Mouse (Mus musculus) left cerebral cortex, adult 8-10 months (tissue): Measurements from ENCODE around the gene Tns4. TPM values are rescaled to one million over a fixed set of nuclear protein-coding genes. Genes with fewer than 3 reads are reported as not detected.

Experiments used
- DNase-seq, 2 experiments: peaks; one replicate each; pipeline ENCODE4 v3.0.0; 2022; ENCODE audit warnings: low spot score in 2 of 2
- total RNA-seq, 4 experiments: library from RNA; stranded (reverse); gene quantifications; 2 replicates each; pipeline ENCODE4 v1.2.4; 2022

The Tns4 gene
- total RNA-seq, 4 experiments from 2014 or later, result 0.22 to 0.72 (median 0.44) TPM

DNA sequence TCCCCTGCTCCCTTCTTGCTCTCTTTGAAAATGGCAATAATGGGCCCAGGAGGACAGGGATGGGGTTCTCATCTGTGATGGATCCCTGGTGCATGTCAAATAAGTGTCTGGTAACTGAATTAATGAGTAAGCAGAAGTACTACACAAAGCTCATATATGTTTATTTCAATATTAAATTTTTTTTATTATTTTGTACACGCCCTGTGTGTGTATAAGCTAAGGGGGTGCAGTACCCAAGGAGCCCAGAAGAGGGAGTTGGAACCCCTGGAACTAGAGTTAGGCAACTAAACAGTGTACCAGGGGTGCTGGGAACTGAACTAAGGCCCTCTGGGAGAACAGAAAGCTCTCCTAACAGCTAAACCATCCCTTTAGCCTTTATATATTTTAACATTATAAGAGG is 29.3 kb upstream of the Tns4 start:
- DNase-seq, result no peak

DNA sequence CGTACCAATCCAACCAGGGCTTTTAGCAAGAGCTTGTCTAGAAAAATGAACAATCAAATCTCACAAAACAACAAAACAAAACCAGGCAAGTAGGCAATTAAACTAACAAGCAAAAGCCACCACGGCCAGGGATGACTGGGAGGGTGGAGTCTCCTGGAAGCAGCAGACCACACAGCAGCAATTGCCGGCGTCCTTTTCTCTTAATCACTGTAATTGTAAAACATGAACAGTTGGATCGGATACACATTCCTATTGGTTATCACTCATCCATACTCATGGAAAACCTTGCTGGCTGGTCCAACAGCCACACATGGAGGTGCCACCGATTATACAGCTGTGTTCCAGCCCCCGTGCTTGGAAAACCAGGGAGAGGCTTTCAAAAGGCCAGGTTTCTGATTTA is 28.8 kb upstream of the Tns4 start:
- no peak for DNase-seq

- DNase-seq, result no peak
Measured at GRCm38 (mm10) chr11:99115940-99116339, 26.8 kb upstream of the Tns4 start.

GRCm38 (mm10) chr11:99113111-99113510 is 24.0 kb upstream of the Tns4 start:
- DNase-seq, result no peak

DNA sequence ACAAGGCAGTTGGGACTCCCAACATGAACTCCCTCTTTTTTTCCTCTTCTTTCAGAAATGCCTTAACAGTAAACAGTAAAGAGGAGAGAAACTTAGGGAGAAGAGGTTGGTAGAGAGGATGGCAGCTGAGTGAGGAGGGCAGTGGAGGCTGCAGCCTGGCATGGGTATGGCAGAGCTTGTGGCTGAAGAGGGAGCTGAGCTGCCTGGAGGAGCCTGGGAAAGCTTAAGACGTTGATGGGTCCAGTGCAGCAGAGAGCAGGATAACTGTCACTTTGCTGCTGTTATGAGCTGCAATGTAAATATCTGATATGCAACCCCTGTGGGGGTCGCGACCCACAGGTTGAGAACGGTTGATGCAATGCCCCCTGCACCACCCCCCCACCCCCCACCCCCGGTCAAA is 23.6 kb upstream of the Tns4 start:
- no peak for DNase-seq

- DNase-seq, result no peak
Measured at GRCm38 (mm10) chr11:99111631-99112030, 22.5 kb upstream of the Tns4 start.

GRCm38 (mm10) chr11:99111155-99111554 is 22.0 kb upstream of the Tns4 start:
- peak in 1 of 2 experiments; percentile 86 for DNase-seq

DNA sequence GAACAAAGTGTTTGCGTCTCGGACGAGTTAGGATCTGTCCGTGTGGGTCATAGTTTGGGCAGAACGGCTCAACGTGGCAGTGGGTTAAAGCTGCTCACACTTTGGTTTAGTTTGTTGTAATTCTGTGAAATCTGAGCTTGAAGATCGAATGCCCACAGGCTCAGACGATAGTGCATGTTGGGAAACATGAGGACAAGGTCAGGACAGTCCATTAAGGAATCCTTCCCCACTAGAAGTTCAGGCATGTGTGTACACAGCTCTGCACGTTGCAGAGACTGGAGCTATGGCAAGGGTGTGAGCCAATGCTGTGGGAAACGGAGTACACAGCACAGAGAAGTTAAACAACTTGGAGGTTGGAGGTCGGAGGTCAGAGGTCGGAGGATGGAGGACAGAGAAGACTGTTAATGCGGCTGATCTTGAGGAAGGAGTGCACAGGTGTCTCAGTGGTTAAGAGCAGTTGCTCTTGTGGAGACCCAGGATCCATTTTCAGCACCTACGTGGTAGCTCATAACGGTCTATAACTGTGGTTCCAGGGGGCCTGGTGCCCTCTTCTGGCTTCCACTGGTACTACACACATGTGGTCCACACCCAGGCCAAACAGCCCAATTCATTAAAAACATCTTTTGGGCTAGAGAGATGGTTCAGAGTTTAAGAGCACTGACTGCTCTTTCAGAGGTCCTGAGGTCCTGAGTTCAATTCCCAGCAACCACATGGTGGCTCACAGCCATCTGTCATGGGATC is 21.4 kb upstream of the Tns4 start:
- no peak for DNase-seq

DNA sequence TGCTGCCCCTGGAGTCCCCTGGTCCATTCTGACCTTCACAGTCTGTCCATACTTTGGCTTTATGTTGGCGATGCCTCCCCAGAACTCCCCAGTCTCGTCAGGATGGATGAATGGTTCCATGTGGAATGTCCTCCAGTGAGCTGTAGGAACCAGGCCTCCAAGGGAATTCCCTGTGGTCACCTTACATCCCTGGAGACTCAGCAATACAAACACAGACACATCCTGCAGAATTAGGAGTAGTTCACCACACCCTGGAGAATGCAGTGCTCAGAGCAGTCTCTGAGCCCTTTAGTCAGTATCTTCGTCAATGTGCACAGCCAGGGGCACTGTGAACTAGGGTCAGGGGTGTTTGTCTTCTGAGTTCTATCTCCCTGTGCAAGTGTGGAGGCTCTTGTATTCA is 19.2 kb upstream of the Tns4 start:
- no peak for DNase-seq

GRCm38 (mm10) chr11:99105981-99106726 is 17.0 kb upstream of the Tns4 start:
- DNase-seq, result no peak

GRCm38 (mm10) chr11:99104609-99105410 is 15.7 kb upstream of the Tns4 start:
- DNase-seq, result no peak

DNA sequence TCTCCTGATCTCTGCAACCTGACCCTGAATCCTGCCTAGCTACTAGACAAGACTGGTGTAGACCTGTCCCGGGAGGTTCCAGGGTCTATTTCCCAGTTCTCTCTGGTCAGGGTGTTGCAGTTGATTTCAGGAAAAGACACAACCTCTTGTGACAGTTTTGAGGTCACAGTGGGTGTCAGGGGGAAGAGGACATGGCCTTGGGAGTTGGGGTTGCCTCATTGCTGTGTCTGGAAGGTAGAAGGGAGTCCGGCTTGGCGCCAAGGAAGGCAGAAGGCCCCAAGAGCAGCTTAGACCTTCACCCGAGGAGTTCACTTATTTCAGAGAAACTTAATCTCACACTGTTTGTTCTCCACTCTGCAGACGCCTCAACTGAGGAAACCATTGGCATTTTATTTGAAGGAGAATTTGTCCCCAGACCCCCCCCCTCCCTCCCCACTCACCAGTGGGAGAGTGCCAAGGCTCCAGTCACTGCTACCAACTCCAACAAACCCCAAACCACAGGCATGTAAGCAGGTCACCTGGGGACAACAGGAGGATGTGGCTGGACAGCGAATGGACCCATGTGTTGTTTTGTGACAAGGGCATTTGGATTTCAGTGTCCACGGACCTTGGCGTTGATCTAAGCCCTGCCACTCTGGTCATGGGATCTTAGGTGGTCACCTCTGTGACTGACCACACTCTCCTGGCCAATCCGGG is 13.6 kb upstream of the Tns4 start:
- DNase-seq, result no peak

GRCm38 (mm10) chr11:99101693-99102092 is 12.6 kb upstream of the Tns4 start:
- no peak for DNase-seq

DNA sequence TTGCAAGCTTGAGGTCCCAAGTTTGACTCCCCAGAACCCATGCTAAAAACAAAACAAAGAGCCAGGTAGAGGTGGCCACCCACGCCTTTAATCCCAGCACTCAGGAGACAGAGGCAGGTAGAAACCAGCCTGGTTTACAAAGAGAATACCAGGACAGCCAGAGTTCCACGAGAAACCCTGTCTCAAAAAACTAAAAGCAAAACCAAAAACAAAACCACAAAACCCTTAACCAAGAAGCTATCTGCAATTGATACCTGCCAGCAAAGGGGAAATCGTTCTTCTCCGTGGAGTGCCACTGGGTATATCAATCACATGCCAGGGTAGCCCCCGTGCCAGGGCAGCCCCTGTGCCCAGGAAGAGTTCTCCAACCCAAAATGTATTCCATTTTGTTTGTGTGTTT is 11.1 kb upstream of the Tns4 start:
- DNase-seq, result no peak

- no peak for DNase-seq
Measured at GRCm38 (mm10) chr11:99099516-99099915, 10.4 kb upstream of the Tns4 start.

DNA sequence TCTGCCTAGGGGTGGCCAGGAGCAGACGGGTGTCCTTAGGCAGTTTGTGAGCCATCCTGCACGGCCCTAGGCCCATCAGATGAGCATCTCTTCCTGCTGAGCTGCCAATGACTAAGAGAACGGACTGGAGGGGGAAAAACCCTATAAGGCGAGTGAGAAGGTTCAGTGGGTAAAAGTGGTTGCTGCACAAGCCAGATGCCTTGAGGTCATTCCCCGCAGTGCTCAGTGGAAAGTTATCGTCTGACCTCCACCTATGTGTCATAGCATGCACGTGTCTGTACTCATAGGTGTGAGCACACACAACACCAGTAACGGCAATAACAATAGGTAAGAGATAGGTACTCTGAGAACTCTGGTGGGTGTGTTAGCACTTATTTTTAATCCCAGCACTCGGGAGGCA is 9.8 kb upstream of the Tns4 start:
- DNase-seq, result no peak

DNA sequence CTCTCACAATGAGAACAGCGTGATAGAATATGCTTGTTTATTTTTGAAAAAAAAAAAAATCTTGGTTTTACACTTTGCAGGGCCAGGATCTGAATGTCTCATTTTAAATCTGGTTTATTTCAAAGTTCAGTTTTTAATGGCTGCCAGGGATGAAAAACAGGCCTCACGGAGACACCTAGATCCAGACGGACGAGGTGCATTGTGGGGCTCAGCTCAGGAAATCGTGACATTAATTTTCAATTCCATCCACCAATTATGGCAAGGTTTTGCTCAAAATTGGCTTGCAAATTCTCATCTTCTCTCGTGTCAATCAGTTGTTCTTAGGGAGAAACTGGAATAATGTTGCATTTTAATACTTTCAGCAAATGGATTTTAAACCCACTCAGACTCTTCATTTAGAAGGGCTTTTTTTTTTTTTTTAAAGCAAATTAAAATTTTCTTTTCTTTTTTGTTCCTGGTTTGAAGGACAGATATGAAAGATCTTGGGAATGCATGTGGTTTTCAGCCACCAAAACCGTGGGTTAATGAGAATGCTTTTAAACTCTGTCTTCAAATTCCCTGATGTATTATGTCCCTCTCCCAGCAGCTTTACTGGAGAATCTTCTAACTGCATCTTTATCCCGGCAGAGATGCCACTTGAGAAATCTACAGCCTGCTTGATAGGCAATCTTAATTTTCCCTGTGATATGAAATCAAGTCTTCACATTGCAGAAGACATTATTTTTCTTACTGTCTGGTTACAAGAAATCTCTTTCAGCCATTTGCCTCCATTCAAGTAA is 8.1 kb upstream of the Tns4 start:
- DNase-seq, result no peak

DNA sequence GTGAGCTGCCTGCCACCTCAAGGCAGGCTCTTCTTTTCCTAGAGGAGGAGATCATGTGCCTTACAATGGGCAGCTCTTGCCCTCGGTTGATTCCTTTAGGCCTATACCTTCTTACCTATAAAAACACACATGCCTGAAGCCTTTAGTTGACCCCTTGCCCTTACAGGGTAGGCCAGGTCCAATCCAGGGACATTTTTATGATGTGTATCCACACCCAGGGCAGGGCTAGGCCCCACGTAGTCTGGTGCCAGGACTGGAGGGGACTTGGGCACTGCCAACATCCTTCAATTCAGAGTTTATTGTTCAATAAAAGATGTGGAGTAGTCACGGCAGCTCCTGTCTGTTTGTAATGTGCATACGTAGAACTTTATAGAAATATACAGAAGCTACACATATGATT is 7.3 kb upstream of the Tns4 start:
- DNase-seq, result no peak

DNA sequence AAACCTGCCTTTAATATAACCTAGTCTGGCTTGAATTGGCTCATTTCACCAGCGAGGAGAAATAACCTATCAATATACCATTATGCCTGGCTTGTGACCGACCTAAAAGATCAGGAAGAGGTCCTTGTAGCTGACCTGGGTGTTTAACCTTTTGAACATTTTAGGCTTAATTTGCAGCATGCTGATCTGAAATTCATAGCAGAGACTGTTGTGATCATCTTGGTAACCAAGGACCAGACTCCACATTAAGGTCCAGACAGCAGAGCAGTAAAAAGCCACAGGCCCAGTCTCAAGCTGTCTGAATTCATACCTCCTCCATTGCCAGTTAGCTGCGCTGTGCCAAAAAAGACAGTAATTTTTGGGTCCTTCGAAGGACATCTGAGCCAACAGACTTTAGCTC is 6.7 kb upstream of the Tns4 start:
- DNase-seq, result no peak

- no peak for DNase-seq
Measured at GRCm38 (mm10) chr11:99094911-99095676, 6.0 kb upstream of the Tns4 start.
